ENCODE assay signal across 7 mouse cellular contexts in the genomic region with DNA sequence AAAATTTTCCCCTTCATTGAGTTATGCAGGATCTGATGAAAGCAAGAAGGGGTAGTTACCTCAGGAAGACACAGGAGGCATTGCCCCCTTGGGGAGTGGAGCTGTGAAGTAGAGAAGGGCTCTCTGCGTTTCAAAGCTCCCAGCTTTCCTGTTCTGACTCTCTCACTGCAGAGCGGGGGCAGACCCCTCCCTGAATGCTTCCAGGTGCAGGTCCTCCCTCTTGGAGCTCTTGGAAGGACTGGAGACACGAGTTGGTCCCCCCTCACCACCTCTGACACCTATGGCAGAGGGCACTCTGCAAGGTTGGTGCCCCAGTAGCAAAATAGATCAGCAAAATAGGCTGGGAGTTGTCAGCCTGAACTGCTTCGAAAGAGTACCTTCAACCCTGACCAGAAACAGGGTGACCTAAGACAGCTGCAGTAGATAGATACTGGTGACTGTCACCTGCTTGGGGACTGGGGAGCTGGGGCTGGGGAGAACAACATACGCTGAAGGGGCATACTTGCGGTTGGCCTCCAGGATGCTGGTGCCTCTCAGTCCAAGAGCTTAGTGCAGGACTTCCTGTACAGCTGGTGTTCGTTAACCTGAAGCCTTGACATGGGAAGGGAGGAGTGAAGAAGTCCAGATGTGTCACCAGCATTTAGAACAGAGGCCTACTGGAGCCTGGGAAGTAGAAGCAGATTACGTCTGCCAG. TPM values are rescaled to one million over a fixed set of nuclear protein-coding genes. Genes with fewer than 3 reads are reported as not detected.
DNase-seq lines count a peak whose midpoint lies in the region; ATAC-seq and TF ChIP-seq lines count a peak whose summit lies in the region.

No protein-coding gene starts in this region.

- H3K27me3 ChIP-seq in testis, adult 2 months (ENCODE audit: control insufficient read depth, insufficient read depth, low read length): no peaks in the 10 kb centered on the region
- no peaks in the 10 kb centered on the region for H3K27me3 ChIP-seq in heart, embryonic 11.5 days (ENCODE audit: control insufficient read depth, insufficient read depth, low read length)
- H3K27me3 ChIP-seq in liver, embryonic 16.5 days (ENCODE audit: control insufficient read depth, insufficient read depth, low read depth, low read length): no peaks in the 10 kb centered on the region

- H3K36me3 ChIP-seq in testis, adult 2 months (ENCODE audit: control insufficient read depth, insufficient read depth, low read length): no peaks in the 10 kb centered on the region
- no peaks in the 10 kb centered on the region for H3K36me3 ChIP-seq in heart, embryonic 11.5 days (ENCODE audit: control insufficient read depth, insufficient read depth, low read length)
- no peaks in the 10 kb centered on the region for H3K36me3 ChIP-seq in liver, embryonic 16.5 days (ENCODE audit: control insufficient read depth, insufficient read depth)

- H3K27ac ChIP-seq in testis, adult 2 months (ENCODE audit: control insufficient read depth, insufficient read depth, low read depth, low read length): peak overlapping the region; percentile 97
- peak overlapping the region; percentile 89 for H3K27ac ChIP-seq in heart, embryonic 11.5 days (ENCODE audit: low read depth, low read length)
- peak overlapping the region; percentile 86 for H3K27ac ChIP-seq in liver, embryonic 16.5 days (ENCODE audit: low read length)

- peak; percentile 62 for ATAC-seq in heart, embryonic 11.5 days (replicated peaks; ENCODE audit: insufficient number of reproducible peaks, low FRiP score, low TSS enrichment)
- ATAC-seq in liver, embryonic 16.5 days (ENCODE audit: low read depth): peak; percentile 41
- ATAC-seq in activated CD4-positive, CD25-positive, alpha-beta regulatory T cell, adult 4 months: no peak

- TF ChIP-seq POLR2A in testis, adult 2 months (IDR thresholded peaks at IDR 0.05; ENCODE audit: control insufficient read depth, low read depth, low read length): 0 out of 2 replicates have a peak, but pooled peaks have one; percentile 5

- no peak for TF ChIP-seq CTCF in testis, adult 2 months (IDR thresholded peaks at IDR 0.05; ENCODE audit: control insufficient read depth, insufficient read depth, insufficient replicate concordance, low read depth, low read length)

- H3K9me3 ChIP-seq in heart, embryonic 11.5 days (replicated peaks; ENCODE audit: control insufficient read depth, low read length): no peaks in the 10 kb centered on the region
- no peaks in the 10 kb centered on the region for H3K9me3 ChIP-seq in liver, embryonic 16.5 days (replicated peaks; ENCODE audit: control insufficient read depth, low read length)

- no peak for DNase-seq in testis, postnatal 10 days (ENCODE audit: low spot score)
- no peak for DNase-seq in layer of hippocampus, adult 9-10 months (ENCODE audit: low spot score)
- no peak for DNase-seq in left cerebral cortex, adult 11 months (ENCODE audit: low spot score)

- peak overlapping the region; percentile 67 for H3K4me3 ChIP-seq in testis, adult 2 months (ENCODE audit: control insufficient read depth, low read depth, low read length)
- H3K4me3 ChIP-seq in heart, embryonic 11.5 days (ENCODE audit: low read depth, low read length): no peak overlapping the region
- H3K4me3 ChIP-seq in liver, embryonic 16.5 days (ENCODE audit: low read depth, low read length): peak overlapping the region; percentile 16; the same call in 1 of the 2 replicates

- 16% methylated on average over 8 of the region's 8 CpGs for WGBS in heart, embryonic 11.5 days (ENCODE audit: insufficient replicate concordance)
- WGBS in liver, embryonic 16.5 days (ENCODE audit: insufficient replicate concordance): 10% methylated on average over 8 of the region's 8 CpGs

- H3K9ac ChIP-seq in heart, embryonic 11.5 days (ENCODE audit: low read depth, low read length): no peak overlapping the region
- H3K9ac ChIP-seq in liver, embryonic 16.5 days (ENCODE audit: low read depth, low read length): peak overlapping the region; percentile 41

- H3K4me1 ChIP-seq in testis, adult 2 months (ENCODE audit: control insufficient read depth, insufficient read depth, low read length): peaks cover 23% of the 10 kb centered on the region
- peaks cover 63% of the 10 kb centered on the region for H3K4me1 ChIP-seq in heart, embryonic 11.5 days (ENCODE audit: control insufficient read depth, insufficient read depth, low read length)
- peaks cover 84% of the 10 kb centered on the region for H3K4me1 ChIP-seq in liver, embryonic 16.5 days (ENCODE audit: control insufficient read depth, low read depth, low read length)

- peak overlapping the region; percentile 3; the same call in 1 of the 2 replicates for H3K4me2 ChIP-seq in heart, embryonic 11.5 days
- peak overlapping the region; percentile 40; the same call in 1 of the 2 replicates for H3K4me2 ChIP-seq in liver, embryonic 16.5 days (ENCODE audit: low read depth, low read length)

RNA-seq across cellular contexts. Expression of gene Ggta1, which starts 40.8 kb away (rescaled TPM):
- polyA plus RNA-seq in testis, adult 2 months (2012; rRNA removed): 0.68 and 1.4 TPM in 2 replicates
- polyA plus RNA-seq in heart, embryonic 11.5 days (2014; fragmentation: Nextera tagmentation; extraction: Ambion mirVana): 38.1 and 42.1 TPM in 2 replicates
- 9.1 and 9.6 TPM in 2 replicates for polyA plus RNA-seq in liver, embryonic 16.5 days (2015; fragmentation: Nextera tagmentation; extraction: Ambion mirVana)
- polyA plus RNA-seq in activated CD4-positive, CD25-positive, alpha-beta regulatory T cell, adult 4 months (2017; shearing (Covaris generic)): 10 to 100 TPM; 19.3 to 23.3 TPM

RNA-seq across cellular contexts. Expression of gene Dab2ip, which starts 54.2 kb away (rescaled TPM):
- polyA plus RNA-seq in testis, adult 2 months (2012; rRNA removed): 28.5 and 30.9 TPM in 2 replicates
- polyA plus RNA-seq in heart, embryonic 11.5 days (2014; fragmentation: Nextera tagmentation; extraction: Ambion mirVana): 49.0 and 49.1 TPM in 2 replicates
- polyA plus RNA-seq in liver, embryonic 16.5 days (2015; fragmentation: Nextera tagmentation; extraction: Ambion mirVana): 4.9 and 5.1 TPM in 2 replicates
- under 1 TPM; 0.26 to 0.68 TPM for polyA plus RNA-seq in activated CD4-positive, CD25-positive, alpha-beta regulatory T cell, adult 4 months (2017; shearing (Covaris generic))
